Mouse (Mus musculus): ENCODE data around the gene Fam207a. TPM values are rescaled to one million over a fixed set of nuclear protein-coding genes. Genes with fewer than 3 reads are reported as not detected.

Fam207a gene
- total and polyA plus RNA-seq, 3 experiments = 70.6 to 74.0 TPM; not detected in 1

DNA sequence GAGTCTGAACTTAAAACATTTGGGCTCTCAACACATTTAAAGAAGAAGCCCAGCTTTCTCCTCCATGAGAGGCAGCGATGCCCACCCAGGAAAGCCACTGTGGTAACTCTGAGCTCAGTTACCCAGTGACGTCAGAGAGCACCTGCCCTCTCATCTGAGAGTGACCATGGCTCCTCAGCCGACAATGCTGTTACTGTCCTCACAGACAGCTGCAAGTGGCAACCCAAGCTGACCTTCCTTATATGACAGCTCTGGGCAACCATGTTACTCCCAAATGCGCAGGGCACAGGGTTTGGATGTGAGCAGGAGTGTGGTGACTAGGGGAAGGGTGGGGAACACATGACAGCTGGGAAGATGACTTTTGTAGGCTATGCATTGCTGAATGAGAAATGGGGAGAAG, 37.7 kb upstream of the Fam207a start:
- no peak for DNase-seq (ENCODE audit: low read depth, low spot score)
- H3K27ac ChIP-seq (ENCODE audit: control insufficient read depth, low read depth, low read length) = no peak overlapping the region
- H3K4me1 ChIP-seq (ENCODE audit: control insufficient read depth in 1 of 2, insufficient read depth in 2 of 2, low read length in 2 of 2) = peaks cover 2 to 9% of the 10 kb centered on the region in 2 experiments; a peak in 2 of 4 replicates
- H3K9ac ChIP-seq (ENCODE audit: control insufficient read depth, low read depth, low read length, poor library complexity, severe bottlenecking) = no peak overlapping the region
- H3K36me3 ChIP-seq (ENCODE audit: control insufficient read depth in 1 of 2, insufficient read depth in 2 of 2, low read length in 2 of 2) = peaks cover 2 to 4% of the 10 kb centered on the region in 2 experiments
- H3K4me3 ChIP-seq (ENCODE audit: control insufficient read depth in 1 of 2, insufficient read depth in 1 of 2, low read depth in 2 of 2, low read length in 2 of 2) = no peak overlapping the region
- no peaks in the 10 kb centered on the region for H3K9me3 ChIP-seq (replicated peaks; ENCODE audit: insufficient read depth, low read length)
- TF ChIP-seq TCF12 (IDR thresholded peaks at IDR 0.05; ENCODE audit: low read depth, low read length) = no peak
- TF ChIP-seq NELFE (IDR thresholded peaks at IDR 0.05; ENCODE audit: low read depth, low read length) = no peak
- TF ChIP-seq MEF2A (IDR thresholded peaks at IDR 0.05; ENCODE audit: extremely low read depth, insufficient replicate concordance, low read depth, low read length, poor library complexity, severe bottlenecking) = no peak
- no peak for TF ChIP-seq NRF1 (IDR thresholded peaks at IDR 0.05; ENCODE audit: insufficient read depth, low read depth, low read length, poor library complexity, severe bottlenecking)
- TF ChIP-seq TAL1 (IDR thresholded peaks at IDR 0.05; ENCODE audit: low read length) = no peak
- TF ChIP-seq ETS1 (IDR thresholded peaks at IDR 0.05; ENCODE audit: low read depth, low read length) = no peak
- no peak for TF ChIP-seq RAD21 (IDR thresholded peaks at IDR 0.05; ENCODE audit: low read depth, low read length)
- TF ChIP-seq MYB (IDR thresholded peaks at IDR 0.05; ENCODE audit: low read depth, low read length) = no peak
- TF ChIP-seq ZMIZ1 (IDR thresholded peaks at IDR 0.05; ENCODE audit: low read depth, low read length) = no peak
- no peak for TF ChIP-seq POLR2A (IDR thresholded peaks at IDR 0.05; ENCODE audit: control insufficient read depth in 1 of 2, insufficient read depth in 1 of 2, low read depth in 1 of 2, low read length in 2 of 2, poor library complexity in 1 of 2)
- TF ChIP-seq GATA1 (IDR thresholded peaks at IDR 0.05; ENCODE audit: low read depth, low read length) = no peak
- no peak for TF ChIP-seq USF2 (IDR thresholded peaks at IDR 0.05; ENCODE audit: borderline replicate concordance in 1 of 2, insufficient read depth in 1 of 2, low read depth in 1 of 2, low read length in 2 of 2)
- TF ChIP-seq GABPA (IDR thresholded peaks at IDR 0.05; ENCODE audit: low read depth, low read length) = no peak
- TF ChIP-seq RCOR1 (IDR thresholded peaks at IDR 0.05; ENCODE audit: low read depth, low read length) = no peak
- TF ChIP-seq ZNF384 (IDR thresholded peaks at IDR 0.05; ENCODE audit: low read depth, low read length) = no peak
- no peak for TF ChIP-seq JUND (IDR thresholded peaks at IDR 0.05; ENCODE audit: low read depth, low read length)
- TF ChIP-seq MAZ (IDR thresholded peaks at IDR 0.05; ENCODE audit: low read depth, low read length) = no peak
- no peaks in the 10 kb centered on the region for H3K27me3 ChIP-seq (ENCODE audit: control insufficient read depth in 1 of 2, insufficient read depth in 2 of 2, low read length in 2 of 2)
- no peaks in the 10 kb centered on the region for H3K79me2 ChIP-seq (ENCODE audit: control insufficient read depth, insufficient read depth, low read length, poor library complexity)

DNA sequence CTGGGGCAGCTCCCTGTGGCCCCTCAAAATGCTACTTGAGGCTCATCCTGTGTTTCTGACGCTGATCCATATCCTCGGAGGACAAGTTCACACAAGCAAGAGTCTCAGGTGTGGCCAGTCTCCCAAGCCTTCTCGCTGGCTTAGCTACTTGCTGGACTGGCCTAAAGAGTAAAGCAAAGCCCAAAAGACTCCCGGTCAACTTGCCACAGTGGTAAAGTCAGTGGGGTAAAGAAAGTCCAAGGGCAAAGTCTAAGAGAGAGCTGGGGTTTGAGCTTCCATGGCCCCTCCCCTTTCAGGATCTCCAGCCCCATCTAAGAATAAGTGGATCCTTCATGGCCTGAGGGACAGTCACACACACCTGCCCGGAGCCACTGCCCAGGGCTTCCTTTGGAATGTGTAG, 36.6 kb upstream of the Fam207a start:
- no peak overlapping the region for H3K9ac ChIP-seq (ENCODE audit: control insufficient read depth, low read depth, low read length, poor library complexity, severe bottlenecking)
- DNase-seq (ENCODE audit: low read depth, low spot score) = no peak
- no peaks in the 10 kb centered on the region for H3K27me3 ChIP-seq (ENCODE audit: control insufficient read depth in 1 of 2, insufficient read depth in 2 of 2, low read length in 2 of 2)
- H3K27ac ChIP-seq (ENCODE audit: control insufficient read depth, low read depth, low read length) = peak overlapping the region; percentile 22; the same call in 1 of the 2 replicates
- H3K79me2 ChIP-seq (ENCODE audit: control insufficient read depth, insufficient read depth, low read length, poor library complexity) = no peaks in the 10 kb centered on the region
- no peak overlapping the region for H3K4me3 ChIP-seq (ENCODE audit: control insufficient read depth in 1 of 2, insufficient read depth in 1 of 2, low read depth in 2 of 2, low read length in 2 of 2)
- H3K9me3 ChIP-seq (replicated peaks; ENCODE audit: insufficient read depth, low read length) = no peaks in the 10 kb centered on the region
- TF ChIP-seq USF2 (IDR thresholded peaks at IDR 0.05; ENCODE audit: borderline replicate concordance in 1 of 2, insufficient read depth in 1 of 2, low read depth in 1 of 2, low read length in 2 of 2) (no peak), NELFE (IDR thresholded peaks at IDR 0.05; ENCODE audit: low read depth, low read length) (no peak), TBP (IDR thresholded peaks at IDR 0.05; ENCODE audit: low read depth, low read length) (no peak), POLR2AphosphoS2 (IDR thresholded peaks at IDR 0.05; ENCODE audit: low read length) (no peak), ZKSCAN1 (IDR thresholded peaks at IDR 0.05; ENCODE audit: low read depth, low read length) (no peak), CTCF (IDR thresholded peaks at IDR 0.05 in 2 of 3, conservative IDR thresholded peaks at IDR 0.05 in 1 of 3; ENCODE audit: control insufficient read depth in 1 of 3, insufficient read depth in 1 of 3, low read depth in 2 of 3, low read length in 3 of 3, poor library complexity in 1 of 3, severe bottlenecking in 1 of 3) (no peak), RAD21 (IDR thresholded peaks at IDR 0.05; ENCODE audit: low read depth, low read length) (no peak), CHD2 (IDR thresholded peaks at IDR 0.05; ENCODE audit: low read length) (no peak), MAZ (IDR thresholded peaks at IDR 0.05; ENCODE audit: low read depth, low read length) (no peak), JUND (IDR thresholded peaks at IDR 0.05; ENCODE audit: low read depth, low read length) (no peak), NRF1 (IDR thresholded peaks at IDR 0.05; ENCODE audit: insufficient read depth, low read depth, low read length, poor library complexity, severe bottlenecking) (no peak), GATA1 (IDR thresholded peaks at IDR 0.05; ENCODE audit: low read depth, low read length) (no peak), TCF12 (IDR thresholded peaks at IDR 0.05; ENCODE audit: low read depth, low read length) (no peak)
- H3K4me1 ChIP-seq (ENCODE audit: control insufficient read depth in 1 of 2, insufficient read depth in 2 of 2, low read length in 2 of 2) = peaks cover 2 to 9% of the 10 kb centered on the region in 2 experiments; a peak in 2 of 4 replicates
- peaks cover 4 to 6% of the 10 kb centered on the region in 2 experiments for H3K36me3 ChIP-seq (ENCODE audit: control insufficient read depth in 1 of 2, insufficient read depth in 2 of 2, low read length in 2 of 2)

All from MEL (cell line).